9 mouse cellular contexts compared by ENCODE assay signal in the genomic region with DNA sequence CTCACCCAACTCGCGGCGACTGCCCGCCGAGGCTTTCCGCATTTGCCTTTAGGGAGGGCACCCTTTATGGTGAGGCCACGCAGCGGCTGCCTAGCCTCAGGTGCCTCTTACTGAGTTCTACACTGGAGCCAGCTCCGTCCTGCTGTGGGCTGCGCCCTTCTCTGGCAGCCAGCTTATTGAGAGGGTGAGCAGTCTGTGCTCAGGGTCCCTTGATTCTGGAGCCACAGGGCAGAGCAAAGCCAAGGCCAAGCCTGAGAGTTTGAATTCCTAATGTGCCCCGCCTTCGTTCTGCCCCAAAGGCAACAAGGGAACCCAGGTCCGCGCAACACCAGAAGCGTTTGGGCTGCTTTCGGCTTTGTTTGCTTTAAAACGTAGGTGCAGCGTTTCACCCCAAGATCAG. TPM values are rescaled to one million over a fixed set of nuclear protein-coding genes. Genes with fewer than 3 reads are reported as not detected.
DNase-seq lines count a peak whose midpoint lies in the region; ATAC-seq and TF ChIP-seq lines count a peak whose summit lies in the region.
"Had no signal": no experiment of that assay in that cellular context is flagged by ENCODE, and none has a peak within 500 bp of the region (broad histone marks: within the 10 kb centered on the region; RNA-seq: fewer than 3 reads in every experiment).

No protein-coding gene starts in this region.

- TF ChIP-seq EP300 in lung, postnatal 0 days (IDR thresholded peaks at IDR 0.05), result no peak

- peak overlapping the region; percentile 19; the same call in 1 of the 2 replicates for H3K4me2 ChIP-seq in lung, postnatal 0 days (replicated peaks; ENCODE audit: low read depth, low read length)
- H3K4me2 ChIP-seq in embryonic facial prominence, embryonic 14.5 days (ENCODE audit: low read depth, low read length), result peak overlapping the region; percentile 16; the same call in 1 of the 2 replicates
- H3K4me2 ChIP-seq in kidney, postnatal 0 days (ENCODE audit: low read length), result peak overlapping the region; percentile 45
- peak overlapping the region; percentile 42 for H3K4me2 ChIP-seq in stomach, embryonic 16.5 days (ENCODE audit: low read depth, low read length)
- H3K4me2 ChIP-seq: embryonic facial prominence, embryonic 13.5 days had no signal

- H3K9me3 ChIP-seq in lung, postnatal 0 days (ENCODE audit: low read length), result no peaks in the 10 kb centered on the region
- H3K9me3 ChIP-seq in embryonic facial prominence, embryonic 14.5 days (ENCODE audit: control insufficient read depth, low read length), result no peaks in the 10 kb centered on the region
- H3K9me3 ChIP-seq in kidney, postnatal 0 days (replicated peaks; ENCODE audit: low read length), result no peaks in the 10 kb centered on the region
- no peaks in the 10 kb centered on the region for H3K9me3 ChIP-seq in stomach, embryonic 16.5 days (replicated peaks; ENCODE audit: control insufficient read depth, low read length)
- H3K9me3 ChIP-seq: embryonic facial prominence, embryonic 13.5 days had no signal

- no peak overlapping the region for H3K27ac ChIP-seq in lung, postnatal 0 days (ENCODE audit: low read length)
- H3K27ac ChIP-seq in embryonic facial prominence, embryonic 14.5 days (replicated peaks; ENCODE audit: low read depth, low read length), result no peak overlapping the region
- no peak overlapping the region for H3K27ac ChIP-seq in kidney, postnatal 0 days
- H3K27ac ChIP-seq in stomach, embryonic 16.5 days (ENCODE audit: low read length), result peak overlapping the region; percentile 26; the same call in 1 of the 2 replicates
- H3K27ac ChIP-seq: embryonic facial prominence, embryonic 13.5 days had no signal

- H3K27me3 ChIP-seq in lung, postnatal 0 days (replicated peaks; ENCODE audit: insufficient read depth, low read length), result peaks cover 25% of the 10 kb centered on the region
- peaks cover 91% of the 10 kb centered on the region for H3K27me3 ChIP-seq in embryonic facial prominence, embryonic 14.5 days (replicated peaks; ENCODE audit: control insufficient read depth, insufficient read depth, low read length)
- no peaks in the 10 kb centered on the region for H3K27me3 ChIP-seq in kidney, postnatal 0 days (ENCODE audit: insufficient read depth, low read length)
- H3K27me3 ChIP-seq in stomach, embryonic 16.5 days (ENCODE audit: control insufficient read depth, insufficient read depth, low read length), result peaks cover 23% of the 10 kb centered on the region

- H3K4me1 ChIP-seq in lung, postnatal 0 days (ENCODE audit: insufficient read depth, low read depth, low read length), result peaks cover 5% of the 10 kb centered on the region; the same call in 1 of the 2 replicates
- no peaks in the 10 kb centered on the region for H3K4me1 ChIP-seq in embryonic facial prominence, embryonic 14.5 days (ENCODE audit: control insufficient read depth, insufficient read depth, low read length)
- H3K4me1 ChIP-seq in kidney, postnatal 0 days (replicated peaks; ENCODE audit: insufficient read depth, low read length), result no peaks in the 10 kb centered on the region
- 0 out of 2 replicates have a peak, but pooled peaks cover 2% of the 10 kb centered on the region for H3K4me1 ChIP-seq in stomach, embryonic 16.5 days (ENCODE audit: control insufficient read depth, insufficient read depth, low read length)
- H3K4me1 ChIP-seq: embryonic facial prominence, embryonic 13.5 days had no signal

- ATAC-seq in lung, postnatal 0 days, result no peak
- no peak for ATAC-seq in embryonic facial prominence, embryonic 14.5 days (ENCODE audit: low read depth)
- ATAC-seq in kidney, postnatal 0 days (replicated peaks; ENCODE audit: low FRiP score, low read depth), result peak; percentile 38; the same call in 1 of the 2 replicates
- peak; percentile 52; the same call in 1 of the 2 replicates for ATAC-seq in stomach, embryonic 16.5 days (ENCODE audit: insufficient read depth, low FRiP score)
- ATAC-seq: intestine, postnatal 0 days had no signal

- WGBS in lung, postnatal 0 days, result 21% methylated on average over 18 of the region's 18 CpGs
- 3% methylated on average over 18 of the region's 18 CpGs for WGBS in embryonic facial prominence, embryonic 14.5 days
- WGBS in kidney, postnatal 0 days, result 12% methylated on average over 18 of the region's 18 CpGs
- 23% methylated on average over 18 of the region's 18 CpGs for WGBS in stomach, embryonic 16.5 days

- no peak overlapping the region for H3K4me3 ChIP-seq in lung, postnatal 0 days (ENCODE audit: low read depth, low read length)
- no peak overlapping the region for H3K4me3 ChIP-seq in embryonic facial prominence, embryonic 14.5 days (ENCODE audit: low read depth, low read length)
- peak overlapping the region; percentile 24 for H3K4me3 ChIP-seq in kidney, postnatal 0 days (replicated peaks; ENCODE audit: low read depth, low read length)
- H3K4me3 ChIP-seq in stomach, embryonic 16.5 days (replicated peaks; ENCODE audit: low read length), result peak overlapping the region; percentile 7
- H3K4me3 ChIP-seq: embryonic facial prominence, embryonic 13.5 days had no signal

- TF ChIP-seq CTCF in lung, postnatal 0 days (IDR thresholded peaks at IDR 0.05), result no peak
- TF ChIP-seq CTCF in kidney, postnatal 0 days (IDR thresholded peaks at IDR 0.05; ENCODE audit: low read depth), result no peak

- no peak for DNase-seq in lung, postnatal 0 days (ENCODE audit: low spot score)
- DNase-seq in lung, postnatal 25 days (ENCODE audit: low spot score), result no peak
- DNase-seq in embryonic facial prominence, embryonic 14.5 days (ENCODE audit: low spot score), result no peak
- no peak for DNase-seq in kidney, postnatal 0 days (ENCODE audit: low spot score)
- no peak for DNase-seq in layer of hippocampus, postnatal 25 days (ENCODE audit: extremely low spot score in 1 of 2, low spot score in 1 of 2)
- no peak for DNase-seq in ovary, postnatal 10 days (ENCODE audit: low spot score)

- H3K9ac ChIP-seq in lung, postnatal 0 days (replicated peaks; ENCODE audit: low read depth), result no peak overlapping the region
- H3K9ac ChIP-seq in embryonic facial prominence, embryonic 14.5 days (ENCODE audit: low read depth, low read length), result no peak overlapping the region
- 0 out of 2 replicates have a peak overlapping the region, but pooled peaks have one; percentile 10 for H3K9ac ChIP-seq in kidney, postnatal 0 days (ENCODE audit: low read depth, low read length)
- no peak overlapping the region; the same call in 1 of the 2 replicates for H3K9ac ChIP-seq in stomach, embryonic 16.5 days (ENCODE audit: low read length)
- H3K9ac ChIP-seq: embryonic facial prominence, embryonic 13.5 days had no signal

- H3K36me3 ChIP-seq in lung, postnatal 0 days (ENCODE audit: insufficient read depth, low read length), result no peaks in the 10 kb centered on the region
- H3K36me3 ChIP-seq in embryonic facial prominence, embryonic 14.5 days (ENCODE audit: control insufficient read depth, insufficient read depth, low read length), result no peaks in the 10 kb centered on the region
- H3K36me3 ChIP-seq in kidney, postnatal 0 days (ENCODE audit: insufficient read depth, low read length), result no peaks in the 10 kb centered on the region
- H3K36me3 ChIP-seq in stomach, embryonic 16.5 days (ENCODE audit: control insufficient read depth, insufficient read depth, low read length), result no peaks in the 10 kb centered on the region
- H3K36me3 ChIP-seq: embryonic facial prominence, embryonic 13.5 days had no signal

RNA-seq across cellular contexts. Expression of gene Nr2f2, which starts 41.2 kb away (rescaled TPM):
- polyA plus RNA-seq in lung, postnatal 0 days (2015; fragmentation: Nextera tagmentation; extraction: Ambion mirVana), result 72.7 and 89.1 TPM in 2 replicates
- 51.4 and 55.5 TPM in 2 replicates for polyA plus RNA-seq in embryonic facial prominence, embryonic 14.5 days (2014; fragmentation: Nextera tagmentation; extraction: Ambion mirVana)
- 190 and 203 TPM in 2 replicates for polyA plus RNA-seq in kidney, postnatal 0 days (2015; fragmentation: Nextera tagmentation; extraction: Ambion mirVana)
- 52.5 and 64.6 TPM in 2 replicates for polyA plus RNA-seq in stomach, embryonic 16.5 days (2015; fragmentation: Nextera tagmentation; extraction: Ambion mirVana)
- total RNA-seq in layer of hippocampus, postnatal 25 days (2021), result 10 to 100 TPM; 40.8 to 45.1 TPM

Comparison
In these comparisons a context has a peak if more than half of its experiments do, and no peak if none do; other contexts are left out.
1. ATAC-seq: peak in kidney, postnatal 0 days (single experiment) and stomach, embryonic 16.5 days (single experiment); none in lung, postnatal 0 days (single experiment) and embryonic facial prominence, embryonic 14.5 days (single experiment).
2. H3K4me3 ChIP-seq: peak in kidney, postnatal 0 days (single experiment) and stomach, embryonic 16.5 days (single experiment); none in lung, postnatal 0 days (single experiment) and embryonic facial prominence, embryonic 14.5 days (single experiment).
3. Peak in every context shown above with its lines, with median percentiles within 50 percentile points of each other: H3K4me2 ChIP-seq.